Comparison of ENCODE assay signal across 8 mouse cellular contexts in the genomic region with DNA sequence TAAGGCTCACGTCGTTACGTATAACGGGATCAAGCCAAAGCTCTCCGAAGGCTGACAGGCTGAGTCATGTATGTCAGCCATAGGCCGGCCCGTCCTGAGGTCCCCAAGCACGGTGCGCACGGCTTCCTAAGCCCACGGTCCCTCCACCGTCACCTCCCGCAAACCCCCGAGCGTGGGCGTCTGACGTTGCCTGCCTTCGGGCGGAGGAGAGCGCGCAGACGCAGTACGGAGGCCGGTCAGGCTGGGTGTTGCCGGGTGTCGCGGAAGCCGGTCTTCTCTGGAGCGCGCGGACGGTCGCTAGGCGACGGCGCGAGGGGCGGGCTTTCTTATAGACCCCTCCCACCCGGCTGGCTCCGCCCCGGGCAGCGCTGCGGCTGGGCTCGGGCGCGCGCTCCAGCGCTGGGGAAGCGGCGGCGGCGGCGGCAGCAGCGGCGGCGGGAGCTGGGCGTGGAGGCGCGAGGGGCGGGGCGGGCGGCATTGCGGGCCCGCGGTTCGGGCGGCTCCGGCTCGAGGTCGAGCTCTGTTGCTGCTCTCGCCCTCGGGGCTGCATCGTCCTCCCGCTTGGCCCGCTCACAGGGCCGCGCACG. TPM values are rescaled to one million over a fixed set of nuclear protein-coding genes. Genes with fewer than 3 reads are reported as not detected.
DNase-seq lines count a peak whose midpoint lies in the region; ATAC-seq lines count a peak whose summit lies in the region.

A gene (plus strand): TSS at position 463 of the 587 bp plus-strand sequence.

- WGBS in hindbrain, embryonic 16.5 days, result under 1% methylated on average over 55 of the region's 78 CpGs
- 0% methylated on average over 76 of the region's 78 CpGs for WGBS in macrophage (ENCODE audit: missing documents)

- H3K79me2 ChIP-seq in macrophage (ENCODE audit: inconsistent target), result peaks cover 43% of the 10 kb centered on the region

- peak within 1 kb of the TSS; percentile 93 for H3K9ac ChIP-seq in hindbrain, embryonic 16.5 days (ENCODE audit: low read depth, low read length)

- DNase-seq in WW6 (ENCODE audit: low read depth, low spot score), result peak; percentile 73
- DNase-seq in cerebellum, postnatal 4 days (ENCODE audit: low spot score in 2 of 2), result peak; percentile 88 to 95
- DNase-seq in gastrocnemius, adult 18-20 months (ENCODE audit: low spot score), result peak; percentile 94
- peak; percentile 97 to 98 for DNase-seq in left cerebral cortex, adult 18-20 months (ENCODE audit: low spot score in 2 of 2)
- DNase-seq in right cerebral cortex, adult 2 months (ENCODE audit: low spot score in 2 of 2), result peak; percentile 96 to 98
- peak; percentile 97 for DNase-seq in urinary bladder, postnatal 14 days (ENCODE audit: low spot score)

- peak; percentile 89 for ATAC-seq in hindbrain, embryonic 16.5 days

- peak within 1 kb of the TSS; percentile 86 for H3K4me3 ChIP-seq in hindbrain, embryonic 16.5 days (ENCODE audit: low read length)
- peak within 1 kb of the TSS; percentile 87 for H3K4me3 ChIP-seq in macrophage (ENCODE audit: inconsistent target)

- H3K27ac ChIP-seq in hindbrain, embryonic 16.5 days (ENCODE audit: low read depth, low read length), result peak within 1 kb of the TSS; percentile 99
- peak within 1 kb of the TSS; percentile 92 for H3K27ac ChIP-seq in macrophage

- H3K27me3 ChIP-seq in hindbrain, embryonic 16.5 days (replicated peaks; ENCODE audit: control insufficient read depth, insufficient read depth, low read length), result no peaks in the 10 kb centered on the region

- H3K36me3 ChIP-seq in hindbrain, embryonic 16.5 days (ENCODE audit: control insufficient read depth, insufficient read depth, low read length), result no peaks in the 10 kb centered on the region
- H3K36me3 ChIP-seq in macrophage (ENCODE audit: inconsistent target), result peaks cover 10% of the 10 kb centered on the region; the same call in 1 of the 2 replicates

- H3K9me3 ChIP-seq in hindbrain, embryonic 16.5 days (ENCODE audit: control insufficient read depth, low read length), result 0 out of 2 replicates have a peak, but pooled peaks cover 2% of the 10 kb centered on the region

- peaks cover 22% of the 10 kb centered on the region for H3K4me1 ChIP-seq in hindbrain, embryonic 16.5 days (ENCODE audit: control insufficient read depth, insufficient read depth, low read depth, low read length)

- peak within 1 kb of the TSS; percentile 73 for H3K4me2 ChIP-seq in hindbrain, embryonic 16.5 days (ENCODE audit: low read length)

RNA-seq across cellular contexts. Expression of the gene that starts here (rescaled TPM):
- 1 to 10 TPM; 2.2 to 3.4 TPM for total RNA-seq in gastrocnemius, adult 18-20 months (2021)
- polyA plus RNA-seq in hindbrain, embryonic 16.5 days (2015; fragmentation: Nextera tagmentation; extraction: Ambion mirVana), result 9.8 and 11.9 TPM in 2 replicates
- total RNA-seq in left cerebral cortex, adult 18-20 months (2021), result 10 to 100 TPM; 77.4 to 92.7 TPM
- 10 to 100 TPM in 23 of 26 experiments, 1 to 10 TPM in 3; 8.3 to 46.1 (median 19.4) TPM for total RNA-seq in macrophage (2018; cell fraction: chromatin; rRNA removed)
- total RNA-seq in macrophage (2018; cell fraction: cytosol; rRNA removed), result 100 to 1,000 TPM in 3 of 26 experiments, 10 to 100 TPM in 23; 33.3 to 103 (median 54.4) TPM
- total RNA-seq in macrophage (2018; cell fraction: nucleus; rRNA removed), result 10 to 100 TPM; 22.8 to 80.1 (median 45.0) TPM
- 51.4 to 76.6 TPM (median 60.4 TPM) in 3 replicates for polyA plus RNA-seq in macrophage (2018)

Comparison
In these comparisons a context has a peak if more than half of its experiments do, and no peak if none do; other contexts are left out.
1. Peak in every context shown above with its lines: DNase-seq, ATAC-seq, H3K4me3 ChIP-seq and H3K27ac ChIP-seq.
2. RNA of the gene that starts here (total RNA-seq): 77.4 to 92.7 TPM in left cerebral cortex, adult 18-20 months; 2.2 to 3.4 TPM in gastrocnemius, adult 18-20 months; every median in the first group is over 10 times any median in the second.